Mouse (Mus musculus) neural tube, embryonic 13.5 days (tissue): ENCODE data around the gene Cmc1. TPM values are rescaled to one million over a fixed set of nuclear protein-coding genes. Genes with fewer than 3 reads are reported as not detected.

Experiments
- ATAC-seq: fragments of 200-750 bp; cut with Nextera tagmentation; 2 replicates; pipeline ENCODE4 v1.8.0; 2017; ENCODE audit warnings: low read depth, mild to moderate bottlenecking, moderate TSS enrichment, moderate library complexity
- H3K27ac ChIP-seq: fragments of 300-500 bp; sonication (generic); replicated peaks from 2 replicates; pipeline ENCODE4 v1.5.1; 2015; ENCODE audit warnings: moderate library complexity, mild to moderate bottlenecking, inconsistent platforms
- H3K27me3 ChIP-seq: fragments of 300-500 bp; sonication (generic); 2 replicates; pipeline ENCODE4 v1.6.1; 2015; ENCODE audit warnings: mild to moderate bottlenecking, inconsistent platforms
- H3K36me3 ChIP-seq: fragments of 300-500 bp; sonication (generic); 2 replicates; pipeline ENCODE4 v1.6.1; 2015; ENCODE audit warnings: mild to moderate bottlenecking, inconsistent platforms
- H3K4me1 ChIP-seq: fragments of 300-500 bp; sonication (generic); replicated peaks from 2 replicates; pipeline ENCODE4 v1.6.1; 2015; ENCODE audit warnings: inconsistent platforms
- H3K4me2 ChIP-seq: fragments of 300-500 bp; sonication (generic); 2 replicates; pipeline ENCODE4 v1.6.1; 2015; ENCODE audit warnings: inconsistent platforms, mild to moderate bottlenecking, moderate library complexity
- H3K4me3 ChIP-seq: fragments of 300-500 bp; sonication (generic); 2 replicates; pipeline ENCODE4 v1.5.1; 2015; ENCODE audit warnings: mild to moderate bottlenecking, inconsistent platforms
- H3K9ac ChIP-seq: fragments of 300-500 bp; sonication (generic); 2 replicates; pipeline ENCODE4 v1.6.1; 2015; ENCODE audit warnings: moderate library complexity, mild to moderate bottlenecking, inconsistent platforms
- H3K9me3 ChIP-seq: fragments of 300-500 bp; sonication (generic); 2 replicates; pipeline ENCODE4 v1.6.1; 2016; ENCODE audit warnings: inconsistent platforms
- WGBS: fragments of 180-500 bp; shearing (Covaris S2); methylation state at CpG from one replicate; pipeline ENCODE4 v1.1.7; 2015; 5-methylcytosine and 5-hydroxymethylcytosine counted together
- polyA plus RNA-seq: library from polyadenylated mRNA; unstranded; fragments of >200 nt; fragmentation: Nextera tagmentation; extraction: Ambion mirVana; gene quantifications from 2 replicates; pipeline ENCODE4 v1.2.1, GENCODE M21; 2015

Cmc1 gene
- polyA plus RNA-seq: 47.0 and 47.7 TPM in 2 replicates

GRCm38 (mm10) chr9:118149407-118150402 lies at the start of gene Cmc1:
Gene Cmc1, minus strand, starts transcription at chr9:118150177.
- peak; percentile 97 for ATAC-seq
- H3K4me3 ChIP-seq: peak within 1 kb of the TSS; percentile 66
- H3K9me3 ChIP-seq: no peaks in the 10 kb centered on the region
- no peaks in the 10 kb centered on the region for H3K36me3 ChIP-seq
- WGBS: 2% methylated on average over 58 of the region's 58 CpGs
- H3K27me3 ChIP-seq: no peaks in the 10 kb centered on the region
- H3K4me1 ChIP-seq: peaks cover 25% of the 10 kb centered on the region
- H3K4me2 ChIP-seq: peak within 1 kb of the TSS; percentile 66
- peak within 1 kb of the TSS; percentile 86 for H3K9ac ChIP-seq
- peak within 1 kb of the TSS; percentile 86 for H3K27ac ChIP-seq

GRCm38 (mm10) chr9:118198557-118198956 lies 48.6 kb upstream of the Cmc1 start:
- H3K4me1 ChIP-seq: no peaks in the 10 kb centered on the region
- 100% methylated on average over 1 of the region's 1 CpGs for WGBS

GRCm38 (mm10) chr9:118196661-118197390 lies 46.8 kb upstream of the Cmc1 start:
- no peak overlapping the region for H3K4me3 ChIP-seq
- no peak for ATAC-seq
- H3K27me3 ChIP-seq: no peaks in the 10 kb centered on the region
- no peak overlapping the region for H3K27ac ChIP-seq
- WGBS: 88% methylated on average over 9 of the region's 9 CpGs
- no peak overlapping the region for H3K4me2 ChIP-seq
- H3K9ac ChIP-seq: no peak overlapping the region
- no peaks in the 10 kb centered on the region for H3K36me3 ChIP-seq
- H3K9me3 ChIP-seq: no peaks in the 10 kb centered on the region
- H3K4me1 ChIP-seq: no peaks in the 10 kb centered on the region

More at GRCm38 (mm10) chr9:118198557-118198956, 48.6 kb upstream of the Cmc1 start:
- H3K4me2 ChIP-seq: no peak overlapping the region
- no peaks in the 10 kb centered on the region for H3K9me3 ChIP-seq
- H3K27me3 ChIP-seq: no peaks in the 10 kb centered on the region
- H3K9ac ChIP-seq: no peak overlapping the region
- H3K4me3 ChIP-seq: no peak overlapping the region
- no peaks in the 10 kb centered on the region for H3K36me3 ChIP-seq
- H3K27ac ChIP-seq: no peak overlapping the region
- no peak for ATAC-seq

GRCm38 (mm10) chr9:118193263-118193662 lies 43.3 kb upstream of the Cmc1 start:
- Histone ChIP-seq H3K9me3 (no peaks in the 10 kb centered on the region), H3K4me1 (no peaks in the 10 kb centered on the region)
- ATAC-seq: no peak

GRCm38 (mm10) chr9:118191276-118191675 lies 41.3 kb upstream of the Cmc1 start:
- no peaks in the 10 kb centered on the region for H3K27me3 ChIP-seq
- H3K9ac ChIP-seq: no peak overlapping the region
- H3K27ac ChIP-seq: no peak overlapping the region
- no peak overlapping the region for H3K4me2 ChIP-seq
- no peak overlapping the region for H3K4me3 ChIP-seq
- no peaks in the 10 kb centered on the region for H3K4me1 ChIP-seq
- ATAC-seq: no peak
- WGBS: 80% methylated on average over 10 of the region's 10 CpGs
- H3K9me3 ChIP-seq: no peaks in the 10 kb centered on the region
- H3K36me3 ChIP-seq: no peaks in the 10 kb centered on the region

More at GRCm38 (mm10) chr9:118193263-118193662, 43.3 kb upstream of the Cmc1 start:
- WGBS: 91% methylated on average over 1 of the region's 1 CpGs
- Histone ChIP-seq H3K4me2 (no peak overlapping the region), H3K27me3 (no peaks in the 10 kb centered on the region), H3K4me3 (no peak overlapping the region), H3K36me3 (no peaks in the 10 kb centered on the region), H3K9ac (no peak overlapping the region), H3K27ac (no peak overlapping the region)

- no peak overlapping the region for H3K4me2 ChIP-seq
- H3K4me3 ChIP-seq: no peak overlapping the region
- WGBS: 94% methylated on average over 6 of the region's 6 CpGs
- no peaks in the 10 kb centered on the region for H3K27me3 ChIP-seq
- H3K9ac ChIP-seq: no peak overlapping the region
- ATAC-seq: no peak
- no peaks in the 10 kb centered on the region for H3K4me1 ChIP-seq
- H3K36me3 ChIP-seq: no peaks in the 10 kb centered on the region
- H3K9me3 ChIP-seq: no peaks in the 10 kb centered on the region
- H3K27ac ChIP-seq: no peak overlapping the region
Measured at GRCm38 (mm10) chr9:118188374-118188773, 38.4 kb upstream of the Cmc1 start.

- Histone ChIP-seq H3K4me2 (no peak overlapping the region), H3K4me3 (no peak overlapping the region), H3K27me3 (no peaks in the 10 kb centered on the region), H3K27ac (no peak overlapping the region), H3K9ac (no peak overlapping the region), H3K36me3 (no peaks in the 10 kb centered on the region), H3K4me1 (no peaks in the 10 kb centered on the region), H3K9me3 (no peaks in the 10 kb centered on the region)
- 86% methylated on average over 7 of the region's 7 CpGs for WGBS
- no peak for ATAC-seq
Measured at GRCm38 (mm10) chr9:118187420-118187819, 37.4 kb upstream of the Cmc1 start.

GRCm38 (mm10) chr9:118186776-118187175 lies 36.8 kb upstream of the Cmc1 start:
- no peaks in the 10 kb centered on the region for H3K36me3 ChIP-seq
- H3K4me3 ChIP-seq: no peak overlapping the region
- H3K9ac ChIP-seq: no peak overlapping the region
- 81% methylated on average over 10 of the region's 10 CpGs for WGBS
- H3K4me1 ChIP-seq: no peaks in the 10 kb centered on the region
- no peaks in the 10 kb centered on the region for H3K27me3 ChIP-seq
- H3K27ac ChIP-seq: no peak overlapping the region
- ATAC-seq: no peak
- no peak overlapping the region for H3K4me2 ChIP-seq
- H3K9me3 ChIP-seq: no peaks in the 10 kb centered on the region

- Histone ChIP-seq H3K9ac (no peak overlapping the region), H3K4me2 (no peak overlapping the region), H3K27me3 (no peaks in the 10 kb centered on the region), H3K4me1 (no peaks in the 10 kb centered on the region), H3K9me3 (no peaks in the 10 kb centered on the region), H3K27ac (no peak overlapping the region), H3K36me3 (no peaks in the 10 kb centered on the region), H3K4me3 (no peak overlapping the region)
- WGBS: 87% methylated on average over 18 of the region's 18 CpGs
- no peak for ATAC-seq
Measured at GRCm38 (mm10) chr9:118179136-118180025, 29.4 kb upstream of the Cmc1 start.

- 93% methylated on average over 3 of the region's 3 CpGs for WGBS
- Histone ChIP-seq H3K9ac (no peak overlapping the region), H3K27me3 (no peaks in the 10 kb centered on the region), H3K9me3 (peaks cover 6% of the 10 kb centered on the region; the same call in 1 of the 2 replicates), H3K4me3 (no peak overlapping the region), H3K4me2 (no peak overlapping the region), H3K36me3 (no peaks in the 10 kb centered on the region), H3K27ac (no peak overlapping the region), H3K4me1 (no peaks in the 10 kb centered on the region)
- ATAC-seq: no peak
Measured at GRCm38 (mm10) chr9:118176687-118177086, 26.7 kb upstream of the Cmc1 start.

- no peak for ATAC-seq
- WGBS: 91% methylated on average over 4 of the region's 4 CpGs
- no peak overlapping the region for H3K27ac ChIP-seq
Measured at GRCm38 (mm10) chr9:118175411-118175810, 25.4 kb upstream of the Cmc1 start.

More at GRCm38 (mm10) chr9:118175411-118175810, 25.4 kb upstream of the Cmc1 start:
- H3K9me3 ChIP-seq: peaks cover 6% of the 10 kb centered on the region; the same call in 1 of the 2 replicates
- H3K4me3 ChIP-seq: no peak overlapping the region
- H3K27me3 ChIP-seq: no peaks in the 10 kb centered on the region
- H3K4me2 ChIP-seq: no peak overlapping the region
- H3K9ac ChIP-seq: no peak overlapping the region
- no peaks in the 10 kb centered on the region for H3K4me1 ChIP-seq
- H3K36me3 ChIP-seq: no peaks in the 10 kb centered on the region
